Mouse (Mus musculus): ENCODE measurements around the gene Mrtfa. TPM values are rescaled to one million over a fixed set of nuclear protein-coding genes. Genes with fewer than 3 reads are reported as not detected.

Mrtfa gene
- polyA plus RNA-seq, 1 experiment from 2014 or later, result 61.9 TPM

- 96% methylated on average over 6 of the region's 6 CpGs for WGBS (ENCODE audit: missing documents)
Measured at GRCm38 (mm10) chr15:81120140-81120539, 70.4 kb downstream of the Mrtfa start.

GRCm38 (mm10) chr15:81118226-81118625, 72.3 kb downstream of the Mrtfa start:
- 57% methylated on average over 3 of the region's 4 CpGs for WGBS (ENCODE audit: missing documents)
- peaks cover 85% of the 10 kb centered on the region for H3K79me2 ChIP-seq (ENCODE audit: inconsistent target)
- 0 out of 2 replicates have a peak, but pooled peaks cover 6% of the 10 kb centered on the region for H3K36me3 ChIP-seq (ENCODE audit: inconsistent target)
- H3K4me3 ChIP-seq (ENCODE audit: inconsistent target), result no peak overlapping the region
- no peak overlapping the region for H3K27ac ChIP-seq

More at GRCm38 (mm10) chr15:81120140-81120539, 70.4 kb downstream of the Mrtfa start:
- Histone ChIP-seq H3K79me2 (ENCODE audit: inconsistent target) (peaks cover 74% of the 10 kb centered on the region), H3K36me3 (ENCODE audit: inconsistent target) (0 out of 2 replicates have a peak, but pooled peaks cover 6% of the 10 kb centered on the region), H3K27ac (no peak overlapping the region), H3K4me3 (ENCODE audit: inconsistent target) (no peak overlapping the region)

- 5% methylated on average over 6 of the region's 6 CpGs for WGBS (ENCODE audit: missing documents)
- Histone ChIP-seq H3K27ac (peak overlapping the region; percentile 33), H3K4me3 (ENCODE audit: inconsistent target) (no peak overlapping the region), H3K36me3 (ENCODE audit: inconsistent target) (0 out of 2 replicates have a peak, but pooled peaks cover 6% of the 10 kb centered on the region), H3K79me2 (ENCODE audit: inconsistent target) (peaks cover 75% of the 10 kb centered on the region)
Measured at GRCm38 (mm10) chr15:81112589-81112988, 78.0 kb downstream of the Mrtfa start.

DNA sequence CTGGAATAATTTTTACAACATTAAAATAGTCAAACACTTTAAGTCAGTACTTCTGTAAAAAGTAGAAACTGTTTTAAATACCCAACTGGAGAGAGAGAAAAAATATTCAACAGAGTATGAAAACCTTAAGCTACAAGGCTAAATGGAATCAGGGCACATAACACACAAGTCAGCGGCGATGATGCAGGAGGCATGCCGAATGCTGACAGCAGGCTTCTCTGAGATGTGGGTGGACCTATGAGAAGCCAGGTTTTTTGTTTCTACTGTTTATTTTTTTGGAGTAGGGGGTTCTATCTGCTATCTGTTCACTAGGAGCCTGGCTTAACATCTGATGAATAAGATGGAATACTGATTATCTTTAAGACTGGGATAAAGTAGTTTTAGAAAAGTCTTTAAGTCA, 80.2 kb downstream of the Mrtfa start:
- no peak overlapping the region for H3K27ac ChIP-seq
- no peak overlapping the region for H3K4me3 ChIP-seq (ENCODE audit: inconsistent target)
- H3K79me2 ChIP-seq (ENCODE audit: inconsistent target), result peaks cover 89% of the 10 kb centered on the region
- H3K36me3 ChIP-seq (ENCODE audit: inconsistent target), result no peaks in the 10 kb centered on the region
- WGBS (ENCODE audit: missing documents), result 85% methylated on average over 3 of the region's 3 CpGs

DNA sequence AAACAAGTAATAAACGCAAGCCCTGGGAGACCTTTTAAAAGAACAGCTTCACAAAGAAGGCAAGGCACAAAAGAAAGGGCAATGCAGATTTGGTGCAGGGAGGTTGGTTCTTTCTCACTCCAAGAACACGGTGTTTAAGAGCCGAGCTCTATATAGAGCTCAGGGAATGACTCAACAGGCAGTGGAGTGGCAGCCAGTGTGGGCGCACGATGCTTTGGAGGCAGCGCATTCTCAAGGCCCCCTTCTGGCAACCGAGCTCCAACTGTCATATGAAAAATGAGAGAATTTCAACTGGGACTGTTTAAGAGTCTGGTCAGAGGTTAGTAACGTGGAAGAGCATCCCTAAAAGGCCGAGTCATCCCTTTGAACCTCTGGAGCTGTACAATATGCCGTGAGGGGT, 84.6 kb downstream of the Mrtfa start:
- peaks cover 97% of the 10 kb centered on the region for H3K79me2 ChIP-seq (ENCODE audit: inconsistent target)
- no peaks in the 10 kb centered on the region for H3K36me3 ChIP-seq (ENCODE audit: inconsistent target)
- H3K27ac ChIP-seq, result peak overlapping the region; percentile 70
- H3K4me3 ChIP-seq (ENCODE audit: inconsistent target), result no peak overlapping the region
- 31% methylated on average over 10 of the region's 10 CpGs for WGBS (ENCODE audit: missing documents)

GRCm38 (mm10) chr15:81104585-81105259, 85.8 kb downstream of the Mrtfa start:
- H3K79me2 ChIP-seq (ENCODE audit: inconsistent target), result peaks cover 97% of the 10 kb centered on the region
- no peaks in the 10 kb centered on the region; the same call in 1 of the 2 replicates for H3K36me3 ChIP-seq (ENCODE audit: inconsistent target)
- WGBS (ENCODE audit: missing documents), result 25% methylated on average over 13 of the region's 13 CpGs
- peak overlapping the region; percentile 53 for H3K4me3 ChIP-seq (ENCODE audit: inconsistent target)
- peak overlapping the region; percentile 70 for H3K27ac ChIP-seq

GRCm38 (mm10) chr15:81103500-81103899, 87.1 kb downstream of the Mrtfa start:
- Histone ChIP-seq H3K36me3 (ENCODE audit: inconsistent target) (no peaks in the 10 kb centered on the region; the same call in 1 of the 2 replicates), H3K27ac (peak overlapping the region; percentile 70), H3K4me3 (ENCODE audit: inconsistent target) (peak overlapping the region; percentile 53), H3K79me2 (ENCODE audit: inconsistent target) (peaks cover 97% of the 10 kb centered on the region)
- WGBS (ENCODE audit: missing documents), result 92% methylated on average over 3 of the region's 3 CpGs

DNA sequence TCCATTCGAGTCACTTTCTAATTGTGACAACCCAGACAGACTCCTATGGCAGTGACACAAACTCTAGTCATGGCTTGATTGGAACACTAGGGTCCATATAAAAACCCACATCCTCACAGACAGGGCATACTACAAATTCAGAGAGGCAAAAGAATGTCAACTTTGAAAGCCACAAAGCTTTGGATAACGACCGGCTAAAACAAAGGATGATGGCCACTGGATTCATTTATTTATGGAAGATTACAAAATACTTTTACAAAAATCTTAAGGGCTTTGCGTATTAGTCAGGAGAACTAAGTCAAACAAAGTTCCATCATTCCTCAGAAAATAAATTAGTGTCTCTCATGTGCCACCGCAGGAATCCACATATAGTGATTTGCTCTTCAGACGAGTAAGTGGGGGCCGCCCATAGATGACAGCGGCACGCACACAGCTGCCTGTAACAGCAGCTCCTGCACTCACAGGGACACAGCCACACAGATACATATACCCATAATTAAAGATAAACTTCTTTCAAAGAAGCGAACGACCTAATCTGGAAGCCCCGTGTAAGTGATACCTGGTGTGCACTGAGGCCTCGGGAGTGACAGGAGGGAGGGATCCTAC, 88.2 kb downstream of the Mrtfa start:
- no peak overlapping the region for H3K4me3 ChIP-seq (ENCODE audit: inconsistent target)
- no peaks in the 10 kb centered on the region; the same call in 1 of the 2 replicates for H3K36me3 ChIP-seq (ENCODE audit: inconsistent target)
- 95% methylated on average over 13 of the region's 13 CpGs for WGBS (ENCODE audit: missing documents)
- H3K79me2 ChIP-seq (ENCODE audit: inconsistent target), result peaks cover 97% of the 10 kb centered on the region
- peak overlapping the region; percentile 70 for H3K27ac ChIP-seq

- Histone ChIP-seq H3K4me3 (ENCODE audit: inconsistent target) (no peak overlapping the region), H3K27ac (peak overlapping the region; percentile 56), H3K79me2 (ENCODE audit: inconsistent target) (peaks cover 97% of the 10 kb centered on the region), H3K36me3 (ENCODE audit: inconsistent target) (no peaks in the 10 kb centered on the region; the same call in 1 of the 2 replicates)
- 33% methylated on average over 5 of the region's 5 CpGs for WGBS (ENCODE audit: missing documents)
Measured at GRCm38 (mm10) chr15:81101316-81101715, 89.2 kb downstream of the Mrtfa start.

GRCm38 (mm10) chr15:81099269-81099668, 91.3 kb downstream of the Mrtfa start:
- 96% methylated on average over 11 of the region's 11 CpGs for WGBS (ENCODE audit: missing documents)
- no peak overlapping the region for H3K27ac ChIP-seq
- peaks cover 100% of the 10 kb centered on the region for H3K79me2 ChIP-seq (ENCODE audit: inconsistent target)
- H3K36me3 ChIP-seq (ENCODE audit: inconsistent target), result no peaks in the 10 kb centered on the region; the same call in 1 of the 2 replicates
- H3K4me3 ChIP-seq (ENCODE audit: inconsistent target), result no peak overlapping the region

DNA sequence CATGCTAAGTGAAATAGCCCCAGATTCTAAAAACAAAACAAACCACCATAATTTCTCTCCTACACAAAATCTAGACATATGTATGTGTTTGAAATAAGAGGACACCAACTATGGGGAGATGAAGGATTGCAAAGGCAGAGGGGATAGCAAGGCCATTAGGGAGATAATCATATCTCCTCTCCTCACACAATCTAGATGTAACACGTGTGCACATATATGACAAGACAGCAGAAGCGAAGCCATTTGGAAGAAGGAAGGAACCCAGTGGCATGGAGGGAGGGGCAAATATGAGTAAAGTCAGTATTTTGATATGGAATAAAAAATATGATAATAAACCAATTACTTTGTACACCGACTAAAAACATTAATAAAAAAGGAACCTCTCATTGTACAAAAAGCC, 91.9 kb downstream of the Mrtfa start:
- Histone ChIP-seq H3K79me2 (ENCODE audit: inconsistent target) (peaks cover 100% of the 10 kb centered on the region), H3K4me3 (ENCODE audit: inconsistent target) (no peak overlapping the region)
- WGBS (ENCODE audit: missing documents), result 86% methylated on average over 3 of the region's 3 CpGs

GRCm38 (mm10) chr15:81097896-81098295, 92.7 kb downstream of the Mrtfa start:
- Histone ChIP-seq H3K27ac (no peak overlapping the region), H3K36me3 (ENCODE audit: inconsistent target) (no peaks in the 10 kb centered on the region; the same call in 1 of the 2 replicates), H3K4me3 (ENCODE audit: inconsistent target) (no peak overlapping the region), H3K79me2 (ENCODE audit: inconsistent target) (peaks cover 100% of the 10 kb centered on the region)
- 92% methylated on average over 6 of the region's 6 CpGs for WGBS (ENCODE audit: missing documents)

More for the DNA sequence above, 91.9 kb downstream of the Mrtfa start:
- Histone ChIP-seq H3K36me3 (ENCODE audit: inconsistent target) (no peaks in the 10 kb centered on the region; the same call in 1 of the 2 replicates), H3K27ac (no peak overlapping the region)

DNA sequence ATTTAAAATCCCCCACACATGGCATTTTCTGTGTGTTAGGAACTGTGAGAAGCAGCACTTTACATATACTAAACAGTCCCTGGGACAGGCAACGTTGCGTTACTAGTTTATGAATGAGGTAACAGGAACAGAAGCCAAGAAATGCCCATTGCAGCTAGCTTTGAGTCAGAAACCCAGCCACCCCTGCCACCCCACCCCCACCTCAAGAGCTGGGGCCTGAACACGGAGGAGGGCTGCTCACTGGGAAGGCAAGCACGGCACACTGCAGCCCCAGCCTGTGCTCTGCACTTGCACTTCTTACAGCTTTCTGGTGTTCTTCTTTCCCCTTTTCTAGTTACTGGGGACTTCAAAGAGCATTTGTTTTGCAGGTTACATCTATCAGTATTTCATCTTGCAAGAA, 93.1 kb downstream of the Mrtfa start:
- Histone ChIP-seq H3K36me3 (ENCODE audit: inconsistent target) (no peaks in the 10 kb centered on the region; the same call in 1 of the 2 replicates), H3K79me2 (ENCODE audit: inconsistent target) (peaks cover 100% of the 10 kb centered on the region), H3K4me3 (ENCODE audit: inconsistent target) (no peak overlapping the region), H3K27ac (no peak overlapping the region)
- 65% methylated on average over 4 of the region's 4 CpGs for WGBS (ENCODE audit: missing documents)

DNA sequence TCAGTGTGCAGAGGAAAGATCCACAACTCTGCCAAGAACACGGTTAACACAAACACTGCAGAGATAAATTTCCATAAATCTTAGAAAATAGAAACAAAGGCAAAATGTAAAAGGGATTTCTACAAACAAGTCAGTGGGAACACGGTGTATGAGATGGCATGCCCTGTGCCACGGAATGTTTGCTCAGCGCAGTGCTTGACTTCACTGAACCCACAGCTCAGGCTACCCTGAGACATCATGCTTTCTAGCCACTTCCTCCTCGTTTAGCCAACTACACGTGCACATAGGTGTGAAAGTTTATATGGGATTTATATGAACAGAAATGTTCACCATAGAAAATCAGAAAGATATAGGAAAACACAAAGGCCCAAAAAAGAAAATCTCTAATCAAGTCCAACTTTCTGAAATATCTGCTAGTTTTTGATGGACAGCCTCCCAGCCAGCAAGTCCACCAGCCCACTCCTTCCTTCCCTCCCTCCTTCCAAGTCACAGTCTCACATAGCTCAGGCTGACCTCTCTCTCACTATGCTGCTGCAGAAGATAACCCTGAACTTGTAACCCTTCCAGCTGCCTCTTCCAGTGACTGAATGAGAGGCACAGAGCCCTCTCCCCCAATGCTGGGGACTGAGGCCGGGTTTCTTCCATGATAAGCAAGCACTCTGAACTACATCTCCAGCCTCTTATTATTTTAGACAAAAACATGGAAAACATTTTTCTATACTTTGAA, 94.1 kb downstream of the Mrtfa start:
- Histone ChIP-seq H3K27ac (no peak overlapping the region), H3K4me3 (ENCODE audit: inconsistent target) (no peak overlapping the region), H3K36me3 (ENCODE audit: inconsistent target) (no peaks in the 10 kb centered on the region; the same call in 1 of the 2 replicates), H3K79me2 (ENCODE audit: inconsistent target) (peaks cover 100% of the 10 kb centered on the region)
- 71% methylated on average over 7 of the region's 7 CpGs for WGBS (ENCODE audit: missing documents)

Data from macrophage (primary cell).